Mouse (Mus musculus) midbrain, embryonic 10.5 days (tissue): Measurements from ENCODE around the gene Eif3a. TPM values are rescaled to one million over a fixed set of nuclear protein-coding genes. Genes with fewer than 3 reads are reported as not detected.
A peak's percentile ranks its signal among the peaks of the same experiment; 100 is the strongest.

Experiments used
- DNase-seq: peaks from one replicate; pipeline ENCODE4 v3.0.0-alpha.2; 2017; ENCODE audit warnings: low spot score
- H3K27ac ChIP-seq: fragments of 300-500 bp; sonication (generic); replicated peaks from 2 replicates; pipeline ENCODE4 v1.5.1; 2016; ENCODE audit warnings: mild to moderate bottlenecking
- H3K27me3 ChIP-seq: fragments of 300-500 bp; sonication (generic); 2 replicates; pipeline ENCODE4 v1.6.1; 2016; ENCODE audit warnings: low read depth, mild to moderate bottlenecking; ENCODE audit not compliant: poor library complexity, severe bottlenecking
- H3K36me3 ChIP-seq: fragments of 300-500 bp; sonication (generic); 2 replicates; pipeline ENCODE4 v1.6.1; 2016; ENCODE audit warnings: mild to moderate bottlenecking, moderate library complexity
- H3K4me1 ChIP-seq: fragments of 300-500 bp; sonication (generic); 2 replicates; pipeline ENCODE4 v1.6.1; 2016
- H3K4me3 ChIP-seq: fragments of 300-500 bp; sonication (generic); 2 replicates; pipeline ENCODE4 v1.5.1; 2016; ENCODE audit warnings: mild to moderate bottlenecking, moderate library complexity
- H3K9me3 ChIP-seq: fragments of 300-500 bp; sonication (generic); replicated peaks from 2 replicates; pipeline ENCODE4 v1.6.1; 2016; ENCODE audit warnings: mild to moderate bottlenecking
- WGBS: fragments of 180-500 bp; shearing (Covaris S2); methylation state at CpG from one replicate; pipeline ENCODE4 v1.1.7; 2016; 5-methylcytosine and 5-hydroxymethylcytosine counted together
- microRNA-seq: library from miRNA; unstranded; fragments of <30 nt; microRNA quantifications from one replicate; pipeline ENCODE4, GENCODE M21; 2017
- polyA plus RNA-seq: library from polyadenylated mRNA; unstranded; fragments of >200 nt; fragmentation: Nextera tagmentation; extraction: Ambion mirVana; gene quantifications from 2 replicates; pipeline ENCODE4 v1.2.1, GENCODE M21; 2016

Gene Eif3a
- polyA plus RNA-seq, 1 experiment from 2014 or later: 144 TPM

DNA sequence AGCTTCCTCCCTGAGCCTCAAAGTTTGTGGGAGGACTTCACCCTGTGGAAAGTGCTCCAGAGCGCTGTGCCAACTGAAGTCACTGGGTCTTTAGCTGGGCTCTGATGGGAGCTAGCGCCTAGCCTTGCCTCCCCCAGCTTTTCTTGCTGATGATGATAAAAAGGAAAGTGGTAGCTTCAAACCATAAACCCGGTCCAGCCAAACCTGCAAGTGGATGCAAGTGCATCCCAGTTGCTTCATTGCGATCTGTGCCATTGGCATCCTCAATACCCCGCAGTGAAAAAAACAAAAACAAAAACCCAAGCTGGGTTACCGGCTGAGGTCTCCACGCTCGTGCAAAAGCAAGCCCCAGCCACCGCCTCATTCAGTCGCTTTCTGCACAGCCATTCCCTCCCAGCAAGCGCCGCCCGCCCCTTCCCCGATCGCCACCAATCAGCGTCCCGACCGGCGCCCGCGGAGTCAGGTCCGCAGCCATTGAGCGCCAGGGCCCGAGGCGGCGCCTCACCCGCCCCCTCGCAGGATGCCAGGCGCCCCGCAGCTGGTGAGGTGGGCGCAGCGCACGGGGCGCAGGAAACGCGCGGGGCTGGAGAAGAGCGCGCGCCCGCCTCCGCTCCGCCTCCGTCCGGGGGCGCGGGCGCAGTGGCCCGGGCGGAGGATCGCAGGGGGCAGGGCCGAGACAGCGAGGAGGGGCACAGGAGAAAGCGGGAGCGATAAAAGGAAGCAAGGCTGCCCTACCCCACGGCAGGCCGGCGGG is 34.8 kb downstream of the Eif3a start, which contains the start of gene Nanos1:
Gene Nanos1 (plus strand): TSS at position 550 of the 754 bp plus-strand sequence.
- Histone ChIP-seq H3K4me3 (peak within 1 kb of the TSS; percentile 88), H3K36me3 (peaks cover 11% of the 10 kb centered on the region), H3K27me3 (peaks cover 35% of the 10 kb centered on the region), H3K9me3 (no peaks in the 10 kb centered on the region), H3K27ac (peak within 1 kb of the TSS; percentile 78), H3K4me1 (peaks cover 24% of the 10 kb centered on the region)
- DNase-seq: peak; percentile 92
- WGBS: under 1% methylated on average over 58 of the region's 58 CpGs

DNA sequence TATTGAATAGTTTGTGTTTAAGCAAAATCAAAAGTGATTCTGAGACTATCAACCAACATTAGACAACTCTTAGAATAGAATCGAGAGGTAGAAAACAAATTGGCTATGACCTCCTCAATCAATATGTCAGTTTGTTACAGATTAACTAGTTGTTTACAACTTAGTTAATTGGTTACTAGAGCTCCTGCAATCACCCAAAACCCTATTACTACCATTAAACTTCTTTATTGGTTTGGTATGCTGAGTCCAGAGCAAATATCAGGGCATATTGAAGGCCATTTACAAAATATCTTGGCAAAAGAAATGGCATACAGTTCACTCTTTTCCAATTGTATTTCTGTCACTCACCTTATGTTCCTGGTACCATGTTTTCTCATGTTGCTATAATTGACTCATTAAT is 42.7 kb downstream of the Eif3a start:
- no peaks in the 10 kb centered on the region for H3K36me3 ChIP-seq
- no peak overlapping the region for H3K4me3 ChIP-seq
- H3K27ac ChIP-seq: no peak overlapping the region
- no peaks in the 10 kb centered on the region for H3K27me3 ChIP-seq
- no peaks in the 10 kb centered on the region for H3K9me3 ChIP-seq
- no peaks in the 10 kb centered on the region for H3K4me1 ChIP-seq
- 93% methylated on average over 1 of the region's 1 CpGs for WGBS
- no peak for DNase-seq

DNA sequence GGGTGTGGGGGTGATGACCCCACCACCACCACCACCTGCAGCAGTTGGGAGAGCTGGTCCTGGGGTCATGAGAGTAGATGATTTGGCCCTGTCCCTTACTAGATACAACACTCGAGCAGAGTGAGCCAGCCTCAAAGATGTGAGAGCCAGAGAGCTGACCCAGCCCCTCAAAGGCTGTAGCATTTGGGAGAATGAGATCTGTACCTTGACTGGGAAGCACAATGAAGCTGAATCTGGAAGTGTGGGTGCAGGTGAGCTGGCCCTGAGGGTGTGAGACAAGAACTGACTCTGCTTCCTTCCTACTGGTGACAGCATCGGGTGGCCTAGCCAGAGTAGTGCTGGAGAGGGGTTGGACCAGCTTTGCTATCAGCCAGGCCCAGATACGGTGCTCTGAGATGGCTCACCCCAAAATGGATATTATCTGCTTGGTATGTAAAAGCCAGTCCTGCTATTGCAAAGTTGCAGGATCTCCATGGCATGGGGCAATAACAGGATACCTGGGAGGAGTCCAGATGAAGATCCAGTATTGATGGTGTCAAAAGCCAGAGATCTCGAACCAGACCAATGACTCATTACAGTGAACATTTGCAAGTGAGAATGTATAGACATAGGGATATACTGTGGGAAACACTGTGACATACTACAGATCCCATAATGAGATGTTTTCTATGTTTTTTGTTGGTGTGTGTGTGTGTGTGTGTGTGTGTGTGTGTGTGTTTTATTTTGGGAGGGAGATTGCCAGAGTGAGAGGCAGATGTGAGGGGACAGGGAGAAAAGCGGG is 46.5 kb downstream of the Eif3a start:
- 84% methylated on average over 5 of the region's 5 CpGs for WGBS
- no peak for DNase-seq

DNA sequence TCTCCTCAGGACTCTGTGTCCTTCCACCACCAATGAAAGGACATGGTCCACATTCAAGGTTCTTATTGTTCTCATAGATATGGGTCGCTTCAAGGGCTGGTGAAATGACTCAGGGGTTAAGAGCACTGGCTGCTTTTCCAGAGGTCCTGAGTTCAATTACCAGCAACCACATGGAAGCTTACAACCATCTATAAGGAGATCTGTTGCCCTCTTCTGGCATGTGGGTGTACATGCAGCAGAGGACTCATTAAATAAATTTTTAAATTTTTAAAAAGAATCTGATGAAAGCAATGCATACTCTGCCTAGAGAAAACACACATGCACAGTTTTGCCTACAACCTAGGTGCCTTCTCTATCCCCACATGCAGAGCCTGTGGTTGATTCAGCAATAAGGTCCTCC is 49.9 kb downstream of the Eif3a start:
- Histone ChIP-seq H3K9me3 (no peaks in the 10 kb centered on the region), H3K36me3 (no peaks in the 10 kb centered on the region), H3K4me3 (no peak overlapping the region), H3K4me1 (no peaks in the 10 kb centered on the region), H3K27me3 (no peaks in the 10 kb centered on the region), H3K27ac (no peak overlapping the region)
- DNase-seq: no peak
- 50% methylated on average over 1 of the region's 1 CpGs for WGBS

More for the DNA sequence above, 46.5 kb downstream of the Eif3a start:
- Histone ChIP-seq H3K4me3 (no peak overlapping the region), H3K9me3 (no peaks in the 10 kb centered on the region), H3K36me3 (no peaks in the 10 kb centered on the region), H3K27me3 (no peaks in the 10 kb centered on the region), H3K4me1 (no peaks in the 10 kb centered on the region), H3K27ac (no peak overlapping the region)

DNA sequence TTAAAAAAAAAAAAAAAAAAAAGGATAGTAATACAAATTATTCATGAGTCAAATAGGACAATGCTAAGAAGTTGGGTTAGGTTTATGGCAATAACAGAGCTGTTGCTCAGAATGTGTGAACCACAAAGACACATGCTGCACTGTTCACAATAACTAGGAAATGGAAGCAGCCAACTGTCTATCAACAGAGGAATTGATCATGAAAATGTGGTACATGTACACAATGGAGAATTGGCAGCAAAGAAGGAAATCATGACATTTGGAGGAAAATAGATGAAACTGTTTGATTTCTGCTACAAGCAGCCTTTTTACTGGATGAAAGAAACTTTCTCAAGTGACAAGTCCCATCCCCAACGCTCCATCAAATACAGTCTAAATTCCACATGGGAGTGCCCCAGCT is 58.5 kb downstream of the Eif3a start:
- no peaks in the 10 kb centered on the region for H3K4me1 ChIP-seq
- H3K4me3 ChIP-seq: no peak overlapping the region
- no peaks in the 10 kb centered on the region for H3K9me3 ChIP-seq
- H3K27me3 ChIP-seq: no peaks in the 10 kb centered on the region
- WGBS: 81% methylated on average over 1 of the region's 1 CpGs
- DNase-seq: no peak
- H3K27ac ChIP-seq: no peak overlapping the region
- no peaks in the 10 kb centered on the region for H3K36me3 ChIP-seq

DNA sequence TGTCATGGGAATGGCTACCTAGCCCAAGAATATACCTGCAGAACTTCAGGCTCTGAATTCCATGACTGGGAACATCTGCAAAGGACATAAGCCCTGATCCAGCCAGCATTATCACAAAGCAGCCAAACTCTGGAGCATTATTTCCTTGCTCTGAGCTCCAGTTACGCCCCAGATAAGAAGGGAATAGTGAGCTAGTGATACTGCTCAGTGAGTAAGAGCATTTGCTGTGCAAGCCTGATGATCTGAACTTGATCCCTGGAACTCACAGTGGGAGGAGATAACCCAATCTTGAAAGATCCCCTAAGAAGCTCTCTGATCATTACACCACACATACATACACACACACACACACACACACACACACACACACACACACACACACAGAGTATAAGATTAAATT is 59.2 kb downstream of the Eif3a start:
- WGBS: 85% methylated on average over 1 of the region's 1 CpGs

DNA sequence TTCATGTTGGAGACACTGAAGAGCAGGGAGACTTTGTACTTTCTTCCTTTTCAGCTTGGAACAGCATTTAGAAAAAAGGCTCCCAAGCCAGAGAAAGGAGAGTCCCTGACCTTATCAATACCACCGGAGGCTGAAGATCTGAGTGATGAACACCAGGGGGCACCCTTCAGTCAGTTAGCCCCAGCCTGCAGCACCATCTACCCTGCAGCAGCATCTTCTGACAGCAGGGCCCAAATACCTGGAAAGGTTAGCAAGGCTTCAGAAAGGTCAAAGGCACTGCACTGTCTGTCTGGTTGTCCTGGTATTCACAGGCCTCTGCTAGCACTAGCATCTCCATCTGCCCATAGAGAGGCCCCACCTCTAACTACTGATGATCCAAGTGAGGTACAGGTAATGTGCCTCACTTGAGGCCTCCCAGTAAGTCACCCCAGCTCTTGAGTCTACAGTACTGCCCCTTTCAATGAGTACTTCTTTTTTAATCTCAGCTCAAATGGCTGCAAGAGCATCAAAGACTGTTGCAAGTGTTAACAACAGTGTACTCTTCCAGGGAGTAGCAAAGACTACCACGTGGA is 60.1 kb downstream of the Eif3a start:
- Histone ChIP-seq H3K4me1 (no peaks in the 10 kb centered on the region), H3K36me3 (no peaks in the 10 kb centered on the region), H3K4me3 (no peak overlapping the region), H3K27ac (no peak overlapping the region), H3K27me3 (no peaks in the 10 kb centered on the region), H3K9me3 (no peaks in the 10 kb centered on the region)
- WGBS: 50% methylated on average over 2 of the region's 2 CpGs
- DNase-seq: peak; percentile 15

More for the DNA sequence above, 59.2 kb downstream of the Eif3a start:
- H3K4me1 ChIP-seq: no peaks in the 10 kb centered on the region
- H3K4me3 ChIP-seq: no peak overlapping the region
- H3K9me3 ChIP-seq: no peaks in the 10 kb centered on the region
- no peaks in the 10 kb centered on the region for H3K36me3 ChIP-seq
- DNase-seq: no peak
- no peaks in the 10 kb centered on the region for H3K27me3 ChIP-seq
- H3K27ac ChIP-seq: no peak overlapping the region

DNA sequence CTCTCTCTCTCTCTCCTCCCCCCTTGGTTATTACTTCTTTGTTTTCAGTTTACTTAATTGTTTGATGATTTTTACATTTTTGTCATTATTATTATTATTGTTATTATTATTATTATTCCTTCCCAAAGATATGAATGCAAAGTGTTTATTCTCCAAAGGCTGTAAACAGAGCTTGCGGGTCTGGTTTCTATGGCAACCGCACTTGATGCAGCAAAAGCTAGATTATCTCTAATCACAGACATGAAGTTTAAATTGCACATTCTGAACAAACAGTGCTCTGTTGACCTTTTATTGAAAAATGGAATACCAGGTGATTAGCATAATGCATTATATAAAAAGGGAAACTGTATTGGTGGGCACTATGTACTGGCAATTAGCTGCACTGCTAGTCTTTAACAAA is 74.1 kb downstream of the Eif3a start:
- Histone ChIP-seq H3K9me3 (no peaks in the 10 kb centered on the region), H3K4me1 (no peaks in the 10 kb centered on the region), H3K4me3 (no peak overlapping the region), H3K27ac (no peak overlapping the region), H3K36me3 (no peaks in the 10 kb centered on the region), H3K27me3 (no peaks in the 10 kb centered on the region)
- WGBS: 94% methylated on average over 2 of the region's 2 CpGs
- no peak for DNase-seq

DNA sequence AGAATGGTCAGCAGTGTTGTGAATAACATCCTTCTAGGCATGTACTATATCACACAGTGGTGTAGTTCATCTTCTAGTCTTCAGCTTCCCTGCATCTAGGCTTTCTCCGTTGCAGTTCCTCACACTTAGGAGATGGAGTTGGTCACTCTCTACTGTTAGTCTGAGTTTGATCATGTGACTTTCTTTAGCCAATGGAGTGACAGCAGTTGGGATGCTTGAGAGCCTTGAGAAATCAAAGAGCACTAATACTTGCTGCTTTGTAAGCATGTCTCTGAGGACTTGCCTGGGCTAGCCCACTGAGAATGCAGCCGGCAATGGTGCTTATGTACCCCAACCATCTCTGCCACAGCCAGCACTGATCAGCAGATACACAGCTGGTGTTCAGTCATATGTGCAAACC is 77.9 kb downstream of the Eif3a start:
- no peaks in the 10 kb centered on the region for H3K27me3 ChIP-seq
- H3K36me3 ChIP-seq: no peaks in the 10 kb centered on the region
- H3K4me3 ChIP-seq: no peak overlapping the region
- 87% methylated on average over 2 of the region's 2 CpGs for WGBS
- no peaks in the 10 kb centered on the region for H3K4me1 ChIP-seq
- DNase-seq: no peak
- H3K9me3 ChIP-seq: no peaks in the 10 kb centered on the region
- H3K27ac ChIP-seq: no peak overlapping the region

Small RNA genes within 50 kb of the gene (microRNA-seq; reads per million reads assigned to microRNA genes)
- not detected for gene mmu-mir-3084-1

Other genes starting within 250 kb of the Eif3a start
- gene Cacul1, start 209.6 kb downstream of the Eif3a start, polyA plus RNA-seq: 23.4 and 26.0 TPM in 2 replicates
- gene Nanos1, start 34.7 kb downstream of the Eif3a start, polyA plus RNA-seq: 1.6 and 2.2 TPM in 2 replicates
- 32.9 and 37.4 TPM in 2 replicates for gene Fam45a, start 20.9 kb upstream of the Eif3a start, polyA plus RNA-seq
- gene Sfxn4, start 70.8 kb upstream of the Eif3a start, polyA plus RNA-seq: 14.1 and 14.4 TPM in 2 replicates
- 117 and 123 TPM in 2 replicates for gene Prdx3, start 83.9 kb upstream of the Eif3a start, polyA plus RNA-seq
- gene Grk5, start 99.1 kb upstream of the Eif3a start, polyA plus RNA-seq: 1.9 and 2.1 TPM in 2 replicates